Mouse (Mus musculus) lung, adult 2 months (tissue): ENCODE data around the gene Cdkn2aipnl. TPM values are rescaled to one million over a fixed set of nuclear protein-coding genes. Genes with fewer than 3 reads are reported as not detected.

Experiments
- DNase-seq: peaks from one replicate; pipeline ENCODE4 v3.0.0; 2022
- H3K4me1 ChIP-seq: fragments of 200-500 bp; 2 replicates; pipeline ENCODE4 v1.6.1; 2011; ENCODE audit warnings: low read length; ENCODE audit not compliant: control insufficient read depth, insufficient read depth
- H3K4me3 ChIP-seq: fragments of 200-500 bp; replicated peaks from 2 replicates; pipeline ENCODE3; 2011; ENCODE audit warnings: low read depth, mild to moderate bottlenecking, control low read depth, low read length; ENCODE audit errors: extremely low read depth
- CTCF ChIP-seq: fragments of 200-500 bp; IDR thresholded peaks from 2 replicates; pipeline ENCODE4 v1.5.1; 2011; ENCODE audit warnings: mild to moderate bottlenecking, low read length, control low read depth; ENCODE audit not compliant: insufficient read depth
- POLR2A ChIP-seq: fragments of 200-500 bp; IDR thresholded peaks from 2 replicates; pipeline ENCODE4 v1.6.1; 2011; ENCODE audit warnings: low read depth, mild to moderate bottlenecking, control low read depth, low read length, borderline replicate concordance; ENCODE audit errors: extremely low read depth
- WGBS: fragments of 180-500 bp; shearing (Covaris S2); methylation state at CpG from one replicate; pipeline ENCODE4 v1.1.7; 2018; 5-methylcytosine and 5-hydroxymethylcytosine counted together
- polyA plus RNA-seq: library from polyadenylated mRNA; depleted of rRNA; stranded (reverse); fragments of >200 nt; gene quantifications from 2 replicates; pipeline ENCODE4 v1.2.3, GENCODE M21; 2012; rRNA removed

Gene Cdkn2aipnl
- 18.7 and 19.7 TPM in 2 replicates for polyA plus RNA-seq

- peak; percentile 96 for DNase-seq
- WGBS, result 1% methylated on average over 61 of the region's 63 CpGs
- TF ChIP-seq POLR2A (peak; percentile 45; the same call in 1 of the 2 replicates), CTCF (peak; percentile 83)
- H3K4me3 ChIP-seq, result peak within 1 kb of the TSS; percentile 82
- peaks cover 6% of the 10 kb centered on the region for H3K4me1 ChIP-seq
Measured at GRCm38 (mm10) chr11:51967443-51968401, at the start of gene Cdkn2aipnl. TSS of gene Cdkn2aipnl (plus strand) at chr11:51967661.

GRCm38 (mm10) chr11:51917951-51918350 lies 49.5 kb upstream of the Cdkn2aipnl start:
- 63% methylated on average over 2 of the region's 2 CpGs for WGBS
- no peak for DNase-seq
- Histone ChIP-seq H3K4me3 (no peak overlapping the region), H3K4me1 (peaks cover 18% of the 10 kb centered on the region)
- TF ChIP-seq POLR2A (no peak), CTCF (no peak)

- DNase-seq, result no peak
- 60% methylated on average over 2 of the region's 2 CpGs for WGBS
- Histone ChIP-seq H3K4me1 (peaks cover 18% of the 10 kb centered on the region), H3K4me3 (no peak overlapping the region)
- TF ChIP-seq CTCF, result no peak
- no peak for TF ChIP-seq POLR2A
Measured at GRCm38 (mm10) chr11:51918576-51918975, 48.9 kb upstream of the Cdkn2aipnl start.

GRCm38 (mm10) chr11:51921355-51922125 lies 45.9 kb upstream of the Cdkn2aipnl start:
- TF ChIP-seq CTCF (no peak), POLR2A (no peak)
- H3K4me1 ChIP-seq, result peaks cover 15% of the 10 kb centered on the region
- H3K4me3 ChIP-seq, result no peak overlapping the region
- 62% methylated on average over 8 of the region's 8 CpGs for WGBS
- no peak for DNase-seq

GRCm38 (mm10) chr11:51922421-51922841 lies 45.0 kb upstream of the Cdkn2aipnl start:
- no peak for TF ChIP-seq CTCF
- no peak overlapping the region for H3K4me3 ChIP-seq
- 57% methylated on average over 3 of the region's 3 CpGs for WGBS
- peaks cover 15% of the 10 kb centered on the region for H3K4me1 ChIP-seq
- DNase-seq, result no peak

- DNase-seq, result no peak
- Histone ChIP-seq H3K4me1 (peaks cover 9% of the 10 kb centered on the region; the same call in 1 of the 2 replicates), H3K4me3 (no peak overlapping the region)
- no peak for TF ChIP-seq POLR2A
- no peak for TF ChIP-seq CTCF
- WGBS, result 25% methylated on average over 6 of the region's 6 CpGs
Measured at GRCm38 (mm10) chr11:51925595-51925994, 41.9 kb upstream of the Cdkn2aipnl start.

GRCm38 (mm10) chr11:51926385-51926784 lies 41.1 kb upstream of the Cdkn2aipnl start:
- no peak for TF ChIP-seq POLR2A
- Histone ChIP-seq H3K4me1 (peaks cover 9% of the 10 kb centered on the region; the same call in 1 of the 2 replicates), H3K4me3 (no peak overlapping the region)
- DNase-seq, result no peak
- WGBS, result 52% methylated on average over 1 of the region's 1 CpGs

- WGBS, result 59% methylated on average over 2 of the region's 2 CpGs
- DNase-seq, result no peak
- TF ChIP-seq CTCF (no peak), POLR2A (no peak)
- Histone ChIP-seq H3K4me3 (no peak overlapping the region), H3K4me1 (peaks cover 9% of the 10 kb centered on the region; the same call in 1 of the 2 replicates)
Measured at GRCm38 (mm10) chr11:51927106-51927505, 40.4 kb upstream of the Cdkn2aipnl start.

GRCm38 (mm10) chr11:51931138-51931537 lies 36.3 kb upstream of the Cdkn2aipnl start:
- TF ChIP-seq CTCF (no peak), POLR2A (no peak)
- H3K4me3 ChIP-seq, result no peak overlapping the region
- WGBS, result 95% methylated on average over 1 of the region's 1 CpGs
- DNase-seq, result no peak
- no peaks in the 10 kb centered on the region for H3K4me1 ChIP-seq
